Mouse (Mus musculus): ENCODE data around the gene Tspan9.

DNA sequence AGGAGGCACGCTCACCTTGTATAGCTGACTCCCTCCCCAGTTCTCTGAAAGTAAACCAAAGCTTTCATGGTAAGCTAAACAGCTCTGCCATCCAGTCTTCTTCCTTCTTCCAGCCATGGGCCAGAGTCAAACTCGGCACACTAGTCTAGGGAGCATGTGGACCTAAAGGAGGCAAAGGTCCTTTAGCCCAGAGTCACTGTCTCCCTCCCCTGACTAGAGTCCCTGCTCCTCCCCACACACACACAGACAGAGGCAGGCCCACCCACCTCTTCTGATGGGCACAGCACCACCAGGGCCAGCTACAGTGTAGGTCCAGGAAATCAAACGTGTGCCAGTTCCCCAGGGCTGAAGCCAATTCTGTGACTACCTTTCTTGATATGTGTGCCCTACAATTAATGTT, 16.1 kb downstream of the Tspan9 start:
- TF ChIP-seq POLR2A (IDR thresholded peaks at IDR 0.05; ENCODE audit: borderline replicate concordance, extremely low read depth, low read depth, low read length) = no peak
- no peak for TF ChIP-seq CTCF (IDR thresholded peaks at IDR 0.05; ENCODE audit: insufficient read depth, low read length)
